Mouse (Mus musculus) CH12.LX (cell line): Measurements from ENCODE around the gene Cnot4.

Experiments
- CHD1 ChIP-seq: IDR thresholded peaks from 2 replicates; pipeline ENCODE4 v1.6.1; 2012; ENCODE audit warnings: low read depth, low read length, improper control_type of control experiment, inconsistent platforms
- CTCF ChIP-seq, 2 experiments: IDR thresholded peaks in 1 of 2; conservative IDR thresholded peaks in 1 of 2; 2 replicates each; pipeline ENCODE4 v1.5.1; 2011 to 2012; ENCODE audit warnings: low read depth in 2 of 2, low read length in 2 of 2, improper control_type of control experiment in 1 of 2, inconsistent platforms in 1 of 2, mild to moderate bottlenecking in 1 of 2, moderate library complexity in 1 of 2
- JUND ChIP-seq: conservative IDR thresholded peaks from 2 replicates; pipeline ENCODE4 v1.6.1; 2011; ENCODE audit warnings: low read depth, low read length, improper control_type of control experiment
- MAFK ChIP-seq: IDR thresholded peaks from 2 replicates; pipeline ENCODE4 v1.6.1; 2011; ENCODE audit warnings: low read length, improper control_type of control experiment; ENCODE audit not compliant: insufficient replicate concordance

DNA sequence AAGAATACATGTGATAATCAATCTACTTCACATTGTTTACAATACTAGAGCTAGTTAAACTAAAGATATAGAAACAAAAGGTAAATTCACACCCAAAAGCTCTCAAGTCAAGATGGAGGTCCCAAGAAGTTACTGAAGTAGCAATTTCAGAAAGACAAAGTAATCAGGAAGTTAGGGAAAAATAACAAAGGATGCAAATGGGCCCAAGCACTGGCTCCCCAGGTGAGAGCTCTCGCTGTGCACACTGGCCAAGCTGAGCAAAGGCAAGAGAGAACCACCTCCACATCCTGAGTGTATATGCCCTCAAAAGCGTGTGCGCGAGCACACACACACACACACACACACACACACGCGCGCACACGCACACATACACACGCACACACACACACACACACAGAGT, 58.4 kb downstream of the Cnot4 start:
- no peak for TF ChIP-seq JUND
- no peak for TF ChIP-seq CHD1
- no peak for TF ChIP-seq MAFK
- TF ChIP-seq CTCF (conservative IDR thresholded peaks at IDR 0.05 in 1 of 2, IDR thresholded peaks at IDR 0.05 in 1 of 2; ENCODE audit: low read depth in 2 of 2, low read length in 2 of 2) = no peak
